Mouse (Mus musculus): ENCODE measurements around the gene Tram2. TPM values are rescaled to one million over a fixed set of nuclear protein-coding genes. Genes with fewer than 3 reads are reported as not detected.
A peak's percentile ranks its signal among the peaks of the same experiment; 100 is the strongest.

Tram2 gene
- polyA plus RNA-seq, 1 experiment from 2014 or later = 8.1 TPM

- DNase-seq (ENCODE audit: low spot score) (no peak), ATAC-seq (no peak)
- TF ChIP-seq EP300 (IDR thresholded peaks at IDR 0.05) = no peak
- TF ChIP-seq CTCF (IDR thresholded peaks at IDR 0.05) = no peak
- WGBS = 84% methylated on average over 11 of the region's 11 CpGs
- Histone ChIP-seq H3K4me1 (ENCODE audit: insufficient read depth, low read depth, low read length) (no peaks in the 10 kb centered on the region), H3K27me3 (replicated peaks; ENCODE audit: insufficient read depth, low read length) (no peaks in the 10 kb centered on the region), H3K36me3 (ENCODE audit: insufficient read depth, low read length) (no peaks in the 10 kb centered on the region), H3K4me3 (ENCODE audit: low read depth, low read length) (no peak overlapping the region), H3K27ac (ENCODE audit: low read length) (no peak overlapping the region), H3K4me2 (replicated peaks; ENCODE audit: low read depth, low read length) (no peak overlapping the region), H3K9me3 (ENCODE audit: low read length) (no peaks in the 10 kb centered on the region), H3K9ac (replicated peaks; ENCODE audit: low read depth) (no peak overlapping the region)
Measured at GRCm38 (mm10) chr1:21033065-21033791, 45.8 kb downstream of the Tram2 start.

GRCm38 (mm10) chr1:21031650-21032049, 47.4 kb downstream of the Tram2 start:
- 84% methylated on average over 2 of the region's 2 CpGs for WGBS
- Histone ChIP-seq H3K9me3 (ENCODE audit: low read length) (no peaks in the 10 kb centered on the region), H3K27ac (ENCODE audit: low read length) (no peak overlapping the region), H3K4me3 (ENCODE audit: low read depth, low read length) (no peak overlapping the region), H3K4me1 (ENCODE audit: insufficient read depth, low read depth, low read length) (no peaks in the 10 kb centered on the region), H3K27me3 (replicated peaks; ENCODE audit: insufficient read depth, low read length) (no peaks in the 10 kb centered on the region), H3K9ac (replicated peaks; ENCODE audit: low read depth) (no peak overlapping the region), H3K4me2 (replicated peaks; ENCODE audit: low read depth, low read length) (no peak overlapping the region), H3K36me3 (ENCODE audit: insufficient read depth, low read length) (no peaks in the 10 kb centered on the region)
- TF ChIP-seq CTCF (IDR thresholded peaks at IDR 0.05) (no peak), EP300 (IDR thresholded peaks at IDR 0.05) (no peak)
- DNase-seq (ENCODE audit: low spot score) (no peak), ATAC-seq (no peak)

GRCm38 (mm10) chr1:21029000-21029399, 50.0 kb downstream of the Tram2 start:
- Histone ChIP-seq H3K4me2 (replicated peaks; ENCODE audit: low read depth, low read length) (no peak overlapping the region), H3K27me3 (replicated peaks; ENCODE audit: insufficient read depth, low read length) (no peaks in the 10 kb centered on the region), H3K4me1 (ENCODE audit: insufficient read depth, low read depth, low read length) (no peaks in the 10 kb centered on the region), H3K9me3 (ENCODE audit: low read length) (no peaks in the 10 kb centered on the region), H3K9ac (replicated peaks; ENCODE audit: low read depth) (no peak overlapping the region), H3K36me3 (ENCODE audit: insufficient read depth, low read length) (no peaks in the 10 kb centered on the region), H3K27ac (ENCODE audit: low read length) (no peak overlapping the region), H3K4me3 (ENCODE audit: low read depth, low read length) (no peak overlapping the region)
- WGBS = 75% methylated on average over 4 of the region's 4 CpGs
- TF ChIP-seq EP300 (IDR thresholded peaks at IDR 0.05) = no peak
- no peak for TF ChIP-seq CTCF (IDR thresholded peaks at IDR 0.05)
- ATAC-seq = peak; percentile 35; the same call in 1 of the 2 replicates
- no peak for DNase-seq (ENCODE audit: low spot score)

GRCm38 (mm10) chr1:21026534-21026933, 52.5 kb downstream of the Tram2 start:
- Histone ChIP-seq H3K27ac (ENCODE audit: low read length) (no peak overlapping the region), H3K27me3 (replicated peaks; ENCODE audit: insufficient read depth, low read length) (no peaks in the 10 kb centered on the region), H3K4me1 (ENCODE audit: insufficient read depth, low read depth, low read length) (no peaks in the 10 kb centered on the region), H3K4me2 (replicated peaks; ENCODE audit: low read depth, low read length) (no peak overlapping the region), H3K9ac (replicated peaks; ENCODE audit: low read depth) (no peak overlapping the region), H3K4me3 (ENCODE audit: low read depth, low read length) (no peak overlapping the region), H3K9me3 (ENCODE audit: low read length) (no peaks in the 10 kb centered on the region), H3K36me3 (ENCODE audit: insufficient read depth, low read length) (no peaks in the 10 kb centered on the region)
- TF ChIP-seq EP300 (IDR thresholded peaks at IDR 0.05) (no peak), CTCF (IDR thresholded peaks at IDR 0.05) (no peak)
- ATAC-seq = no peak
- 76% methylated on average over 7 of the region's 7 CpGs for WGBS
- DNase-seq (ENCODE audit: low spot score) = no peak

GRCm38 (mm10) chr1:21025203-21025602, 53.8 kb downstream of the Tram2 start:
- Histone ChIP-seq H3K9me3 (ENCODE audit: low read length) (no peaks in the 10 kb centered on the region), H3K9ac (replicated peaks; ENCODE audit: low read depth) (no peak overlapping the region), H3K4me1 (ENCODE audit: insufficient read depth, low read depth, low read length) (no peaks in the 10 kb centered on the region), H3K36me3 (ENCODE audit: insufficient read depth, low read length) (no peaks in the 10 kb centered on the region), H3K4me2 (replicated peaks; ENCODE audit: low read depth, low read length) (no peak overlapping the region), H3K4me3 (ENCODE audit: low read depth, low read length) (no peak overlapping the region), H3K27ac (ENCODE audit: low read length) (no peak overlapping the region), H3K27me3 (replicated peaks; ENCODE audit: insufficient read depth, low read length) (no peaks in the 10 kb centered on the region)
- TF ChIP-seq CTCF (IDR thresholded peaks at IDR 0.05) (no peak), EP300 (IDR thresholded peaks at IDR 0.05) (no peak)
- ATAC-seq (no peak), DNase-seq (ENCODE audit: low spot score) (no peak)
- 75% methylated on average over 5 of the region's 5 CpGs for WGBS

- H3K4me1 ChIP-seq (ENCODE audit: insufficient read depth, low read depth, low read length) = no peaks in the 10 kb centered on the region
- no peak overlapping the region for H3K27ac ChIP-seq (ENCODE audit: low read length)
- H3K4me2 ChIP-seq (replicated peaks; ENCODE audit: low read depth, low read length) = no peak overlapping the region
- WGBS = 78% methylated on average over 3 of the region's 3 CpGs
- no peaks in the 10 kb centered on the region for H3K27me3 ChIP-seq (replicated peaks; ENCODE audit: insufficient read depth, low read length)
- H3K36me3 ChIP-seq (ENCODE audit: insufficient read depth, low read length) = no peaks in the 10 kb centered on the region
- DNase-seq (ENCODE audit: low spot score) (no peak), ATAC-seq (no peak)
- H3K9me3 ChIP-seq (ENCODE audit: low read length) = no peaks in the 10 kb centered on the region
- H3K9ac ChIP-seq (replicated peaks; ENCODE audit: low read depth) = no peak overlapping the region
- no peak for TF ChIP-seq EP300 (IDR thresholded peaks at IDR 0.05)
- H3K4me3 ChIP-seq (ENCODE audit: low read depth, low read length) = no peak overlapping the region
Measured at GRCm38 (mm10) chr1:21023101-21023500, 55.9 kb downstream of the Tram2 start.
